Mouse (Mus musculus): Measurements from ENCODE around the gene Phf11b. TPM values are rescaled to one million over a fixed set of nuclear protein-coding genes. Genes with fewer than 3 reads are reported as not detected.
"Not testable (repeated sequence)": the region's sequence is repeated elsewhere in the genome, so short reads cannot be mapped to it uniquely, and the experiment has no call there.

Gene Phf11b
- under 1 TPM in 1 of 2 experiments, not detected in 1; 0.22 TPM for total RNA-seq (2021)
- long read RNA-seq, experiment 1 = 0 reads
- long read RNA-seq, experiment 2 = 0 reads

GRCm38 (mm10) chr14:59341189-59341588 lies at the start of gene Phf11b:
Gene Phf11b, minus strand, starts transcription at chr14:59341351.
- intact Hi-C loops (cut with DNase I); DNase-seq: not testable (repeated sequence)

- DNase-seq; intact Hi-C loops (cut with DNase I): not testable (repeated sequence)
Observed at GRCm38 (mm10) chr14:59390181-59390580, 49.0 kb upstream of the Phf11b start.

GRCm38 (mm10) chr14:59389532-59389931 lies 48.4 kb upstream of the Phf11b start:
- intact Hi-C loops (cut with DNase I) = loop anchor here (5.0 kb wide), 1 partner anchor 168 kb away; no protein-coding TSS in a partner anchor
- DNase-seq = no peak

- intact Hi-C loops (cut with DNase I) = no loop called here
- no peak for DNase-seq
Observed at GRCm38 (mm10) chr14:59370348-59371068, 29.4 kb upstream of the Phf11b start.

- DNase-seq = no peak
- intact Hi-C loops (cut with DNase I) = no loop called here
Observed at GRCm38 (mm10) chr14:59366386-59367105, 25.4 kb upstream of the Phf11b start.

GRCm38 (mm10) chr14:59365244-59365644 lies 24.1 kb upstream of the Phf11b start, which contains the start of gene Phf11d:
Gene Phf11d, minus strand, starts transcription at chr14:59365470.
- intact Hi-C loops (cut with DNase I) = no loop called here
- DNase-seq = peak in 1 of 2 experiments; percentile 39

GRCm38 (mm10) chr14:59339541-59339940 lies 1.6 kb downstream of the Phf11b start:
- intact Hi-C loops (cut with DNase I) = no loop called here
- DNase-seq = no peak

GRCm38 (mm10) chr14:59336056-59336455 lies 5.1 kb downstream of the Phf11b start:
- DNase-seq; intact Hi-C loops (cut with DNase I): not testable (repeated sequence)

- intact Hi-C loops (cut with DNase I); DNase-seq: not testable (repeated sequence)
Observed at GRCm38 (mm10) chr14:59330499-59330898, 10.7 kb downstream of the Phf11b start.

- DNase-seq; intact Hi-C loops (cut with DNase I): not testable (repeated sequence)
Observed at GRCm38 (mm10) chr14:59319970-59320369, 21.2 kb downstream of the Phf11b start.

GRCm38 (mm10) chr14:59319036-59319435 lies 22.1 kb downstream of the Phf11b start:
- intact Hi-C loops (cut with DNase I) = not testable (repeated sequence)

GRCm38 (mm10) chr14:59297391-59297790 lies 43.8 kb downstream of the Phf11b start, which contains the start of gene Phf11a:
Gene Phf11a, minus strand, starts transcription at chr14:59297522.
- intact Hi-C loops (cut with DNase I); DNase-seq: not testable (repeated sequence)

More at GRCm38 (mm10) chr14:59319036-59319435, 22.1 kb downstream of the Phf11b start:
- DNase-seq = not testable (repeated sequence)

- intact Hi-C loops (cut with DNase I); DNase-seq: not testable (repeated sequence)
Observed at GRCm38 (mm10) chr14:59291769-59292168, 49.4 kb downstream of the Phf11b start.

GRCm38 (mm10) chr14:59274961-59275360 lies 66.2 kb downstream of the Phf11b start:
- DNase-seq; intact Hi-C loops (cut with DNase I): not testable (repeated sequence)

Other genes with a start within 250 kb of the Phf11b start
- gene 1700129C05Rik, start 198.5 kb downstream of the Phf11b start, total RNA-seq (2021) = not detected
- gene Gm5142, start 162.6 kb downstream of the Phf11b start, total RNA-seq (2021) = not detected
- 10 to 100 TPM in 1 of 2 experiments, 1 to 10 TPM in 1; 9.1 to 11.4 TPM for gene Rcbtb1, start 140.1 kb downstream of the Phf11b start, total RNA-seq (2021)
- not detected for gene Gm6904, start 81.1 kb downstream of the Phf11b start, total RNA-seq (2021)
- not detected for gene Phf11a, start 43.8 kb downstream of the Phf11b start, total RNA-seq (2021)
- gene Phf11d, start 24.1 kb upstream of the Phf11b start, total RNA-seq (2021) = 1 to 10 TPM; 1.7 to 1.9 TPM
- gene Phf11c, start 54.0 kb upstream of the Phf11b start, total RNA-seq (2021) = under 1 TPM; 0.36 to 0.37 TPM
- gene Setdb2, start 99.5 kb upstream of the Phf11b start, total RNA-seq (2021) = 1 to 10 TPM; 3.8 to 3.9 TPM
- gene Cab39l, start 99.6 kb upstream of the Phf11b start, total RNA-seq (2021) = 10 to 100 TPM; 13.6 to 18.5 TPM